Mouse (Mus musculus) heart, embryonic 11.5 days (tissue): ENCODE measurements around the gene Ntpcr. TPM values are rescaled to one million over a fixed set of nuclear protein-coding genes. Genes with fewer than 3 reads are reported as not detected.

Source experiments
- ATAC-seq: fragments of 200-750 bp; cut with Nextera tagmentation; replicated peaks from 2 replicates; pipeline ENCODE4 v1.8.0; 2017; ENCODE audit warnings: moderate library complexity; ENCODE audit not compliant: insufficient number of reproducible peaks, low FRiP score, low TSS enrichment
- H3K27ac ChIP-seq: fragments of 300-500 bp; sonication (generic); 2 replicates; pipeline ENCODE4 v1.5.1; 2014; ENCODE audit warnings: mild to moderate bottlenecking, low read depth, low read length
- H3K27me3 ChIP-seq: fragments of 300-500 bp; sonication (generic); 2 replicates; pipeline ENCODE4 v1.6.1; 2014; ENCODE audit warnings: mild to moderate bottlenecking, low read length, mixed read lengths; ENCODE audit not compliant: control insufficient read depth, insufficient read depth
- H3K36me3 ChIP-seq: fragments of 300-500 bp; sonication (generic); 2 replicates; pipeline ENCODE4 v1.6.1; 2014; ENCODE audit warnings: mild to moderate bottlenecking, low read length, moderate library complexity, mixed read lengths; ENCODE audit not compliant: control insufficient read depth, insufficient read depth
- H3K4me1 ChIP-seq: fragments of 300-500 bp; sonication (generic); 2 replicates; pipeline ENCODE4 v1.6.1; 2014; ENCODE audit warnings: low read length; ENCODE audit not compliant: control insufficient read depth, insufficient read depth
- H3K4me2 ChIP-seq: fragments of 300-500 bp; sonication (generic); 2 replicates; pipeline ENCODE4 v1.6.1; 2014; ENCODE audit warnings: mild to moderate bottlenecking, moderate library complexity
- H3K4me3 ChIP-seq: fragments of 300-500 bp; sonication (generic); 2 replicates; pipeline ENCODE4 v1.5.1; 2014; ENCODE audit warnings: low read depth, low read length
- H3K9ac ChIP-seq: fragments of 300-500 bp; sonication (generic); 2 replicates; pipeline ENCODE4 v1.6.1; 2014; ENCODE audit warnings: mild to moderate bottlenecking, low read depth, low read length, moderate library complexity
- H3K9me3 ChIP-seq: fragments of 300-500 bp; sonication (generic); replicated peaks from 2 replicates; pipeline ENCODE4 v1.6.1; 2016; ENCODE audit warnings: low read length; ENCODE audit not compliant: control insufficient read depth
- WGBS: fragments of 180-500 bp; shearing (Covaris S2); extraction: QIAGEN DNeasy Blood & Tissue Kit; methylation state at CpG from one replicate; pipeline ENCODE4 v1.1.7; 2014; ENCODE audit not compliant: insufficient replicate concordance; 5-methylcytosine and 5-hydroxymethylcytosine counted together
- polyA plus RNA-seq: library from polyadenylated mRNA; unstranded; fragments of >200 nt; fragmentation: Nextera tagmentation; extraction: Ambion mirVana; gene quantifications from 2 replicates; pipeline ENCODE4 v1.2.1, GENCODE M21; 2014

Ntpcr gene
- polyA plus RNA-seq, 1 experiment from 2014 or later: 25.3 TPM

DNA sequence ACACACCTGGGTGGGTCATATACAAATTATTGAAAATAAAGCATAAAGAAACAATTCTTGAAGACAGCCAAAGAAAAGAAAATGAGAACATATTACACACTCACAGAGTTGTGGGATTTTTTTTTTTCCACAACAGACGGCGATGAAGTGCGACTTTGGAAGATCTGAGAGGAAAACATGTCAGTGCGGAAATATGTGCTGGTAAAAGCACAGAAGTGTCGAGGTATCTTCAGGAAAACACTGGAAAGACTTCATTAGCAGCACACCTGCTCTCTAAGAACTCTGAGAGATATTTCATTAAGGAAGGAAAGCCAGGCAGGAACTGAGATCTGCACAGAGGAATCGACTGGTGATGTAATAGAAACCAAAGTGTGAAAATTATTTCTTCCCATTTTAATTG lies 33.8 kb upstream of the Ntpcr start:
- Histone ChIP-seq H3K36me3 (no peaks in the 10 kb centered on the region), H3K27ac (no peak overlapping the region), H3K9me3 (no peaks in the 10 kb centered on the region), H3K4me1 (no peaks in the 10 kb centered on the region), H3K27me3 (no peaks in the 10 kb centered on the region), H3K4me2 (no peak overlapping the region), H3K4me3 (no peak overlapping the region), H3K9ac (no peak overlapping the region)
- 82% methylated on average over 6 of the region's 6 CpGs for WGBS
- ATAC-seq: no peak

DNA sequence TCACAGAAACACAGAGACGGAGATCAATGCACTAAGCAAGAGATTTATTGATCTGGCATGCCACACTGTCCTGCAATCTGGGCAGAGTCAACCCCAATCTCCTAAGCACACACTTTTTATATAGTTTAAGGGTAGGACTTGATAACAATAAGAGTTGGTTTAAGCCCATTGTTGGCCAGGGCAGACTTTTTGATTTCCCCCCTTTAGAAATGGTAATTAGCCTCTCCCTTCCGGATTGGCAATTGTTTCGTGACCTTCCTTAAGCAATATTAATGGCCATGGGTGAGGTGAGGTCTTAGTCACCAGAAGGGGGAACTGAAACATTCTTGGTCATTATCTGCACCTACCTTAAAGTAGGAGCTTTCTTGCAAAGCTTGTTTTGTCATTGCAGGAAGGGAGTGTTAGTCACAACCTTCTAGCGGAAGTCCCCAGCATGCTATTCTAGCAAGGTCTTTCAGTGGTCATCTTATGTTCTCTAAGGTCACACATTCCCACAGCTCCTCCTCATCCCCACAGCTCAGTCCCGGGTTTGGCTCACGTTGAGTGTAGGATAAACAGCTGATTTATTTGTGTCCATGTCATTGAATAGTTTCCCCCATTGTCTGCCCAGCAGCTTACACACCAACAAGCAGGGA lies 30.3 kb upstream of the Ntpcr start:
- Histone ChIP-seq H3K4me1 (no peaks in the 10 kb centered on the region), H3K27me3 (no peaks in the 10 kb centered on the region), H3K4me2 (no peak overlapping the region), H3K4me3 (no peak overlapping the region), H3K9me3 (no peaks in the 10 kb centered on the region), H3K9ac (no peak overlapping the region), H3K36me3 (no peaks in the 10 kb centered on the region), H3K27ac (no peak overlapping the region)
- 84% methylated on average over 6 of the region's 6 CpGs for WGBS
- no peak for ATAC-seq

DNA sequence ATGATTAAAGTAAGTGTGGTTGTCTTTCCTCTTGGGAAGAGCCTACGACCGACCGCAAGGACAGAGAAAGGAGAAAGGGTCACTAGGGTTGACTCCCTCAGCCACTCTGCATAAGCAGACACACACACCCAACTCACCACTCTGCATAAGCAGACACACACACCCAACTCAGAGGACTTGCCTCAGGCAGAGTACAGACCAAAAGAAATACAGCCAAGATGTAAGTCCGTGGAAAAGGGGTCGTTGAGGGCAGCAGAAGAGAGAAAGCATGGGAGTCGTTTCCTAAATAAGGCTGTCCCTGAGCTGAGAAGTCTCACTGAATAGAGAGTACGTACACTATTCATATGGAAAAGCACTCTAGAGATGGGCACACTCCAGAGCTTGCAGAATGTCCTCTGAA lies 29.4 kb upstream of the Ntpcr start:
- no peak overlapping the region for H3K27ac ChIP-seq
- no peak overlapping the region for H3K4me2 ChIP-seq
- no peaks in the 10 kb centered on the region for H3K4me1 ChIP-seq
- ATAC-seq: no peak
- 80% methylated on average over 7 of the region's 7 CpGs for WGBS
- H3K36me3 ChIP-seq: no peaks in the 10 kb centered on the region
- H3K9ac ChIP-seq: no peak overlapping the region
- H3K9me3 ChIP-seq: no peaks in the 10 kb centered on the region
- H3K27me3 ChIP-seq: no peaks in the 10 kb centered on the region
- no peak overlapping the region for H3K4me3 ChIP-seq

GRCm38 (mm10) chr8:125702868-125703473 lies 26.8 kb upstream of the Ntpcr start:
- 78% methylated on average over 15 of the region's 15 CpGs for WGBS
- no peak overlapping the region for H3K4me3 ChIP-seq
- H3K9ac ChIP-seq: no peak overlapping the region
- no peaks in the 10 kb centered on the region for H3K4me1 ChIP-seq
- no peaks in the 10 kb centered on the region for H3K36me3 ChIP-seq
- no peak overlapping the region for H3K4me2 ChIP-seq
- no peaks in the 10 kb centered on the region for H3K27me3 ChIP-seq
- ATAC-seq: no peak
- H3K9me3 ChIP-seq: no peaks in the 10 kb centered on the region
- no peak overlapping the region for H3K27ac ChIP-seq

DNA sequence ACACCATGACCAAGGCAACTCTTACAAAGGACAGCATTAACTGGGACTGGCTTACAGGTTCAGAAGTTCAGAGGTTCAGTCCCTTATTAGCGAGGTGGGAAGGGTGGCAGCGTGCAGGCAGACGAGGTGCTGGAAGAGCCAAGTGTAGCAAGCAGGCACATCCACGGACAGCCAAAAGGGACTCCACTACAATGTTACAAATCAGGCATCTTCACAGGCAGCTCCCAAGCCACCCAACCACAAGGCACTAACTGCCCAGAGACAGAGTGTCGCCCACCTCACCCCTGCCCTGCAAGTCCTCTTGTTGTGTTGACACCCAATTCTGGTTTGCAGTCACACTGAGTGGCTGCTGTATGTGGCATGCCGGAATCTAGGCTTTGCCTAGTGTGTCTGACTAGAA lies 25.3 kb upstream of the Ntpcr start:
- H3K36me3 ChIP-seq: no peaks in the 10 kb centered on the region
- ATAC-seq: no peak
- 80% methylated on average over 6 of the region's 6 CpGs for WGBS
- H3K9me3 ChIP-seq: no peaks in the 10 kb centered on the region
- no peak overlapping the region for H3K9ac ChIP-seq
- H3K4me2 ChIP-seq: no peak overlapping the region
- no peak overlapping the region for H3K27ac ChIP-seq
- H3K4me3 ChIP-seq: no peak overlapping the region
- H3K27me3 ChIP-seq: no peaks in the 10 kb centered on the region
- H3K4me1 ChIP-seq: no peaks in the 10 kb centered on the region

DNA sequence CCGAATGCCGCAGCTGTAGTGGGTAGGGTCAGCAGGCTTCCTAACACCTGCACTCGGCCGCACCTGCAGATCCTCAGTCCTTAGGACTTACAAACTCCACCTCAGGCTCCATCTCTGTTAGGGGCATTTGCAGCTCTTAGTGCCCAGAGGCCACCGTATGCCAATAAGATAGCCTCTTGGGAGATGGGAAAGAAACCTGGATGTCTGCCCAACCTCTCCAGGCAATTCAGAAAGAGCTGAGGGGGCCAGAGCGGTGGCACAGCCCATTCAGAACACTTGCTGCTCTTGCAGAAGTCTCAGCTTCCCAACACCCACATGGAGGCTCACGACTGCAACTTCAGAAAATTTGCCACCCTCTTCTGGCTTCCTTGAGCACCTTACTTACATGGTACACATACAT lies 23.9 kb upstream of the Ntpcr start:
- no peak for ATAC-seq
- H3K27ac ChIP-seq: no peak overlapping the region
- H3K4me1 ChIP-seq: no peaks in the 10 kb centered on the region
- no peaks in the 10 kb centered on the region for H3K27me3 ChIP-seq
- no peak overlapping the region for H3K4me3 ChIP-seq
- H3K9ac ChIP-seq: no peak overlapping the region
- no peak overlapping the region for H3K4me2 ChIP-seq
- WGBS: 77% methylated on average over 7 of the region's 7 CpGs
- H3K9me3 ChIP-seq: no peaks in the 10 kb centered on the region
- no peaks in the 10 kb centered on the region for H3K36me3 ChIP-seq

DNA sequence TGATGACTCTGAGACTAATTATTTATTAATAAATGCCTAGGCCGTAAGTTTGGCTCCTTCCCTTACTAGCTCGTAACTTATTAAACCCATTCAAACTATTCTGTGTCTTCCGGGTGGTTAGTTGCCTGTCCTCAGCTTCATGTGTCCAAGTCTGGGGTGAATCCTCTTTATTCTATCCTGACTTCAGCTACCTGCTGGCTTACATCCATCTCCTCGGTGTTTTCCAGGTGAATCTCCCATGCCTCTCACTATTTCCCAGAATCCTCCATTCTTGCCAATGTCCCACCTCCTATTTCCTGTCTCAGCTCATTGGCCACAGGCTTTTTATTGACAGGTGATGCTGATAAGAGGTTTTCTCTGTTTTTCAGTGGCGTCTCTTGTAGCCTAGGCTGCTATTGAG lies 20.6 kb upstream of the Ntpcr start:
- Histone ChIP-seq H3K9me3 (no peaks in the 10 kb centered on the region), H3K27me3 (no peaks in the 10 kb centered on the region), H3K4me3 (no peak overlapping the region), H3K36me3 (no peaks in the 10 kb centered on the region), H3K27ac (no peak overlapping the region), H3K9ac (no peak overlapping the region), H3K4me1 (no peaks in the 10 kb centered on the region), H3K4me2 (no peak overlapping the region)
- ATAC-seq: no peak
- 82% methylated on average over 5 of the region's 5 CpGs for WGBS

GRCm38 (mm10) chr8:125711514-125711913 lies 18.2 kb upstream of the Ntpcr start:
- Histone ChIP-seq H3K36me3 (no peaks in the 10 kb centered on the region), H3K4me2 (no peak overlapping the region), H3K27me3 (no peaks in the 10 kb centered on the region), H3K4me1 (peaks cover 4% of the 10 kb centered on the region), H3K9me3 (no peaks in the 10 kb centered on the region), H3K9ac (no peak overlapping the region), H3K4me3 (no peak overlapping the region), H3K27ac (no peak overlapping the region)
- peak; percentile 86 for ATAC-seq
- 58% methylated on average over 5 of the region's 5 CpGs for WGBS

GRCm38 (mm10) chr8:125716211-125716610 lies 13.6 kb upstream of the Ntpcr start:
- 39% methylated on average over 4 of the region's 4 CpGs for WGBS

More at GRCm38 (mm10) chr8:125716211-125716610, 13.6 kb upstream of the Ntpcr start:
- no peaks in the 10 kb centered on the region for H3K36me3 ChIP-seq
- H3K4me2 ChIP-seq: no peak overlapping the region
- ATAC-seq: no peak
- H3K9ac ChIP-seq: no peak overlapping the region
- peaks cover 8% of the 10 kb centered on the region for H3K4me1 ChIP-seq
- H3K9me3 ChIP-seq: no peaks in the 10 kb centered on the region
- H3K27ac ChIP-seq: no peak overlapping the region
- H3K27me3 ChIP-seq: no peaks in the 10 kb centered on the region
- H3K4me3 ChIP-seq: no peak overlapping the region
